Mouse (Mus musculus): Measurements from ENCODE around the gene Gas2l2. TPM values are rescaled to one million over a fixed set of nuclear protein-coding genes. Genes with fewer than 3 reads are reported as not detected.
A peak's percentile ranks its signal among the peaks of the same experiment; 100 is the strongest.

Gene Gas2l2
- 0.10 TPM in 1 of 2 replicates, not detected in the other for polyA plus RNA-seq (2012; rRNA removed)

DNA sequence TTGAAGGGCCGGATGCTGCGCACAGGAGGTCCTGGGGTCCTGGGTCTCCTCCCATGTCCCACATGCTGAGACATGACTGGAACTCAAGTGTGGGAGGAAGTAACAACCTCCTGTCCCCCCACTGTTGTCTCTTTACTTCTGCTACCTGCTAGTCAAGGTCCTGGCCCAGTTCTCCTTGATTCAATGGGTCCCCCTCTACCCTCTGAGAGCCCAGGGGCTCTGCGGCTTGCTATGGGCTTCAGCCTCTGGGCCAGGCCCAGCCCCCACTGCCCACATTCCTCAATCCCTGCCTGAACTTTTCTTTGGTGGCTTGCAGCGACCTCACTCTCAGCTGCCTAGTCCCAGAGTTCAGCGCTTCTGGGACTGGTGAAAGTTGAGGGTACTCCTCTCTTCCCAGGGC, at the start of gene Gas2l2:
Gene Gas2l2 (minus strand): TSS at position 101 of the 400 bp plus-strand sequence.
- no peak within 1 kb of the TSS for H3K4me3 ChIP-seq (ENCODE audit: insufficient read depth, low read length)
- TF ChIP-seq CTCF (IDR thresholded peaks at IDR 0.05; ENCODE audit: extremely low read depth, insufficient read depth, low read length) (no peak), POLR2A (IDR thresholded peaks at IDR 0.05; ENCODE audit: extremely low read depth, insufficient read depth, low read length) (no peak)
- no peaks in the 10 kb centered on the region for H3K4me1 ChIP-seq (ENCODE audit: control insufficient read depth, insufficient read depth, low read length)
- no peak within 1 kb of the TSS for H3K27ac ChIP-seq (ENCODE audit: insufficient read depth, low read length)

DNA sequence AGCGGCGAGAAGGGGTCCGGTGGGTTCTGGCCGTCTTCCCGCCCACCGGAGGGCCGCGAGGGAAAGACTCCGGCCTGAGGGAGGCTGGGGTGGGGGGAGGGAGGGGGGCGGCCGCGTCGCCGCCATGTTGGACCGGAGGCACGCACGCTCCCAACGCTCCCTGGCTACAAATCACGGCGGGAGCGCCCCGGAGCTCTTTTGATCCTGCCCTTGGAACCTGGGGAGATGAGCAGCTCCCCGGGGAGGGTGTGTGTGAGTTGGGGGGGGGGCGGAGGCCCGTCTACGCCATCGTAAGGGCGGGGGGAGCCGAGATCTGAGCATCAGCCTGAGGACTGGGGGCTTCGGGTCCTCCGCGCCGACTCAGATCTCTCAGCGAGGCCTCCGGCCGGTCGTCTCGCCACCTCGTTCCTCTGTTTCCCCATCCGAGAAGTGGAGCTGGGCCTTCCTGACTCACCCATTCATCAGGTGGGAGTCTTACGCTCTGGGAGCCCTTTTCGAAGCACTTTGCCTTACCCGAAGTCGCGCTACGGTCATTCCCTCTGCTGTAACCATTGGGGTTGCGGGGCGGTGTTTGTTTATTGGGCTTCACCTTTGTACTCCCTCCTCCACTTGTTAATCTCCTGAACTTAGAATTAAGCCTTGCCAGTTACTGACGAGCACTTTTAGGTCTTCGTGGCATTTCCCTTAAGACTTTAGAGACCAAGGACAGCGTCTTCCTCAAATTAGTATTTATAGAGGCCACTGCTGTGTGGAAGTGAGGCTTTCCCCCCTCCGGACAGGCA, 44.2 kb upstream of the Gas2l2 start:
- no peaks in the 10 kb centered on the region; the same call in 1 of the 2 replicates for H3K4me1 ChIP-seq (ENCODE audit: control insufficient read depth, insufficient read depth, low read length)
- TF ChIP-seq POLR2A (IDR thresholded peaks at IDR 0.05; ENCODE audit: extremely low read depth, insufficient read depth, low read length) (no peak), CTCF (IDR thresholded peaks at IDR 0.05; ENCODE audit: extremely low read depth, insufficient read depth, low read length) (no peak)
- H3K27ac ChIP-seq (ENCODE audit: insufficient read depth, low read length) = peak overlapping the region; percentile 71; the same call in 1 of the 2 replicates
- peak overlapping the region; percentile 67 for H3K4me3 ChIP-seq (ENCODE audit: insufficient read depth, low read length)

- TF ChIP-seq CTCF (IDR thresholded peaks at IDR 0.05; ENCODE audit: extremely low read depth, insufficient read depth, low read length) (peak; percentile 65), POLR2A (IDR thresholded peaks at IDR 0.05; ENCODE audit: extremely low read depth, insufficient read depth, low read length) (peak; percentile 70)
- Histone ChIP-seq H3K27ac (ENCODE audit: insufficient read depth, low read length) (peak within 1 kb of the TSS; percentile 71; the same call in 1 of the 2 replicates), H3K4me1 (ENCODE audit: control insufficient read depth, insufficient read depth, low read length) (no peaks in the 10 kb centered on the region; the same call in 1 of the 2 replicates), H3K4me3 (ENCODE audit: insufficient read depth, low read length) (peak within 1 kb of the TSS; percentile 67)
Observed at GRCm38 (mm10) chr11:83472324-83473234, 43.3 kb upstream of the Gas2l2 start, which contains the start of gene Taf15. Gene Taf15, plus strand, starts transcription at chr11:83473086.

DNA sequence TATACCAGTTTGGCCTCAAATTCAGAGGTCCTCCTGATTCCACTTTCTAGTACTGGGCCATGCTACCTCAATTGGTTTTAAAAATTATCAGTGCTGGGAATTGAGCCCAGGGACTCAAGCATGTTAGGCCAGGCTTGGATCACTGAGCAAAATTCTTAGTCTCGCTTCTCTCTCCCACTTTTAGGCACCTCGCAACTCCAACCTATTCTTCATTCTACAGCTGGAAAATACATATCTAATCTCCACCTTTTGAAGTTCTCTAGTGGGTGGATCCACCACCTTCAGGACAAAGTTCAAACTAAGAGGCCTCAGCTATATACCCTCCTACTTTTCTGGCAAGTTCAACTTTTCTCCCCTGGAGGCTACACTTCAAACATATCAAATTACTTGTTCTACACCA, 42.5 kb upstream of the Gas2l2 start:
- TF ChIP-seq POLR2A (IDR thresholded peaks at IDR 0.05; ENCODE audit: extremely low read depth, insufficient read depth, low read length) = no peak
- no peak for TF ChIP-seq CTCF (IDR thresholded peaks at IDR 0.05; ENCODE audit: extremely low read depth, insufficient read depth, low read length)
- Histone ChIP-seq H3K4me1 (ENCODE audit: control insufficient read depth, insufficient read depth, low read length) (no peaks in the 10 kb centered on the region; the same call in 1 of the 2 replicates), H3K4me3 (ENCODE audit: insufficient read depth, low read length) (no peak overlapping the region)

GRCm38 (mm10) chr11:83468765-83469164, 39.5 kb upstream of the Gas2l2 start:
- no peak overlapping the region for H3K4me3 ChIP-seq (ENCODE audit: insufficient read depth, low read length)
- no peaks in the 10 kb centered on the region for H3K4me1 ChIP-seq (ENCODE audit: control insufficient read depth, insufficient read depth, low read length)
- no peak for TF ChIP-seq CTCF (IDR thresholded peaks at IDR 0.05; ENCODE audit: extremely low read depth, insufficient read depth, low read length)
- no peak for TF ChIP-seq POLR2A (IDR thresholded peaks at IDR 0.05; ENCODE audit: extremely low read depth, insufficient read depth, low read length)
- H3K27ac ChIP-seq (ENCODE audit: insufficient read depth, low read length) = no peak overlapping the region

More for the DNA sequence above, 42.5 kb upstream of the Gas2l2 start:
- no peak overlapping the region for H3K27ac ChIP-seq (ENCODE audit: insufficient read depth, low read length)

DNA sequence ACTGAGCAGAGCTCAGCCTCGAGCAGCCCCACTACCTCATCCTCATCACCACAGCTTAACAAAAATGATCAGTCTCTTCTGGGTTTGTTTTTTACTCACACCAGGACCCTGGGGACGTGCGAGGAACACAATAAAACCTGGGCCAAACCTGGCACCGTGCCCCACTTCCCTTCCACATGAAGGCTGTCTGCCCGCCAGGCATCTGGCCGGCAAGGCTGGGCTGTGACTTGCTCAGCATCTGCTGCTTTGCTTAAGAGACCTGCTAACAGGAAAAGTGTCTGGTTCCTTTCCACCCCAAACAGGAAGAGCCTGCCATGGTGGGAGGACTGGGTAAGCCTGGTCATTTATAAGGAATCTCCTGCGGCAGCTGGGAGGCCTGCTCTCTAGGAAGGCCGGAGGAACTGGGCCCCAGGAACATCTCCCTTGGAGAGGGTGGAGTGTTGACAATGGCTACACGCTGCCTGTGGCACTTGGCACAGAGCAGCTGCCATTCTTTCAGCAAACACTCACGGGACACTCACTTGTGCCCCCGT, 37.9 kb upstream of the Gas2l2 start:
- Histone ChIP-seq H3K4me3 (ENCODE audit: insufficient read depth, low read length) (no peak overlapping the region), H3K4me1 (ENCODE audit: control insufficient read depth, insufficient read depth, low read length) (no peaks in the 10 kb centered on the region), H3K27ac (ENCODE audit: insufficient read depth, low read length) (no peak overlapping the region)
- no peak for TF ChIP-seq CTCF (IDR thresholded peaks at IDR 0.05; ENCODE audit: extremely low read depth, insufficient read depth, low read length)
- no peak for TF ChIP-seq POLR2A (IDR thresholded peaks at IDR 0.05; ENCODE audit: extremely low read depth, insufficient read depth, low read length)

- TF ChIP-seq POLR2A (IDR thresholded peaks at IDR 0.05; ENCODE audit: extremely low read depth, insufficient read depth, low read length) = no peak
- TF ChIP-seq CTCF (IDR thresholded peaks at IDR 0.05; ENCODE audit: extremely low read depth, insufficient read depth, low read length) = no peak
- H3K4me1 ChIP-seq (ENCODE audit: control insufficient read depth, insufficient read depth, low read length) = no peaks in the 10 kb centered on the region
- no peak overlapping the region for H3K27ac ChIP-seq (ENCODE audit: insufficient read depth, low read length)
- H3K4me3 ChIP-seq (ENCODE audit: insufficient read depth, low read length) = no peak overlapping the region
Observed at GRCm38 (mm10) chr11:83465976-83466375, 36.7 kb upstream of the Gas2l2 start.

GRCm38 (mm10) chr11:83462711-83463244, 33.5 kb upstream of the Gas2l2 start, which contains the start of gene Mmp28:
Gene Mmp28, minus strand, starts transcription at chr11:83463071.
- Histone ChIP-seq H3K4me1 (ENCODE audit: control insufficient read depth, insufficient read depth, low read length) (no peaks in the 10 kb centered on the region), H3K4me3 (ENCODE audit: insufficient read depth, low read length) (peak within 1 kb of the TSS; percentile 39), H3K27ac (ENCODE audit: insufficient read depth, low read length) (no peak within 1 kb of the TSS)
- TF ChIP-seq POLR2A (IDR thresholded peaks at IDR 0.05; ENCODE audit: extremely low read depth, insufficient read depth, low read length) = no peak
- no peak for TF ChIP-seq CTCF (IDR thresholded peaks at IDR 0.05; ENCODE audit: extremely low read depth, insufficient read depth, low read length)

Measured in cortical plate, adult 2 months (tissue).